Mouse (Mus musculus): ENCODE measurements around the gene Usp5. TPM values are rescaled to one million over a fixed set of nuclear protein-coding genes. Genes with fewer than 3 reads are reported as not detected.

Gene Usp5
- polyA plus RNA-seq, 1 experiment = 53.0 TPM

- Histone ChIP-seq H3K36me3 (ENCODE audit: control insufficient read depth, insufficient read depth, low read length) (no peaks in the 10 kb centered on the region), H3K4me3 (ENCODE audit: low read depth, low read length) (peak overlapping the region; percentile 55), H3K4me1 (ENCODE audit: control insufficient read depth, insufficient read depth, insufficient read length, low read length) (peaks cover 6% of the 10 kb centered on the region; the same call in 1 of the 2 replicates), H3K27ac (ENCODE audit: insufficient read depth, low read depth, low read length) (no peak overlapping the region), H3K27me3 (ENCODE audit: control insufficient read depth, insufficient read depth, low read length) (no peaks in the 10 kb centered on the region; the same call in 1 of the 2 replicates)
- 13% methylated on average over 6 of the region's 6 CpGs for WGBS
- TF ChIP-seq POLR2A (IDR thresholded peaks at IDR 0.05; ENCODE audit: low read depth, low read length) (no peak), CTCF (IDR thresholded peaks at IDR 0.05; ENCODE audit: extremely low read depth, insufficient read length, insufficient replicate concordance, low read depth, low read length) (no peak)
These were observed 46.8 kb downstream of the Usp5 start for GRCm38 (mm10) chr6:124782436-124782835.

GRCm38 (mm10) chr6:124780917-124781316, 48.4 kb downstream of the Usp5 start:
- Histone ChIP-seq H3K4me3 (ENCODE audit: low read depth, low read length) (no peak overlapping the region), H3K27me3 (ENCODE audit: control insufficient read depth, insufficient read depth, low read length) (no peaks in the 10 kb centered on the region; the same call in 1 of the 2 replicates), H3K36me3 (ENCODE audit: control insufficient read depth, insufficient read depth, low read length) (no peaks in the 10 kb centered on the region), H3K27ac (ENCODE audit: insufficient read depth, low read depth, low read length) (no peak overlapping the region), H3K4me1 (ENCODE audit: control insufficient read depth, insufficient read depth, insufficient read length, low read length) (peaks cover 6% of the 10 kb centered on the region; the same call in 1 of the 2 replicates)
- TF ChIP-seq POLR2A (IDR thresholded peaks at IDR 0.05; ENCODE audit: low read depth, low read length) (no peak), CTCF (IDR thresholded peaks at IDR 0.05; ENCODE audit: extremely low read depth, insufficient read length, insufficient replicate concordance, low read depth, low read length) (no peak)
- WGBS = 84% methylated on average over 7 of the region's 7 CpGs

GRCm38 (mm10) chr6:124779984-124780416, 49.3 kb downstream of the Usp5 start:
- Histone ChIP-seq H3K4me1 (ENCODE audit: control insufficient read depth, insufficient read depth, insufficient read length, low read length) (peaks cover 6% of the 10 kb centered on the region; the same call in 1 of the 2 replicates), H3K36me3 (ENCODE audit: control insufficient read depth, insufficient read depth, low read length) (no peaks in the 10 kb centered on the region), H3K4me3 (ENCODE audit: low read depth, low read length) (peak overlapping the region; percentile 55), H3K27me3 (ENCODE audit: control insufficient read depth, insufficient read depth, low read length) (no peaks in the 10 kb centered on the region; the same call in 1 of the 2 replicates), H3K27ac (ENCODE audit: insufficient read depth, low read depth, low read length) (no peak overlapping the region)
- whole genome bisulfite sequencing = 16% methylated on average over 10 of the region's 10 CpGs
- no peak for TF ChIP-seq POLR2A (IDR thresholded peaks at IDR 0.05; ENCODE audit: low read depth, low read length)

- TF ChIP-seq CTCF (IDR thresholded peaks at IDR 0.05; ENCODE audit: extremely low read depth, insufficient read length, insufficient replicate concordance, low read depth, low read length) = no peak
- TF ChIP-seq POLR2A (IDR thresholded peaks at IDR 0.05; ENCODE audit: low read depth, low read length) = no peak
- Histone ChIP-seq H3K27ac (ENCODE audit: insufficient read depth, low read depth, low read length) (no peak within 1 kb of the TSS), H3K36me3 (ENCODE audit: control insufficient read depth, insufficient read depth, low read length) (no peaks in the 10 kb centered on the region), H3K4me3 (ENCODE audit: low read depth, low read length) (peak within 1 kb of the TSS; percentile 55), H3K27me3 (ENCODE audit: control insufficient read depth, insufficient read depth, low read length) (no peaks in the 10 kb centered on the region; the same call in 1 of the 2 replicates), H3K4me1 (ENCODE audit: control insufficient read depth, insufficient read depth, insufficient read length, low read length) (peaks cover 6% of the 10 kb centered on the region; the same call in 1 of the 2 replicates)
- WGBS = 2% methylated on average over 23 of the region's 23 CpGs
These were observed 49.9 kb downstream of the Usp5 start, which contains the start of gene Lrrc23 for GRCm38 (mm10) chr6:124779222-124779983. TSS of gene Lrrc23 (minus strand) at chr6:124779727.

GRCm38 (mm10) chr6:124770511-124770910, 58.8 kb downstream of the Usp5 start:
- no peak for TF ChIP-seq POLR2A (IDR thresholded peaks at IDR 0.05; ENCODE audit: low read depth, low read length)
- no peak for TF ChIP-seq CTCF (IDR thresholded peaks at IDR 0.05; ENCODE audit: extremely low read depth, insufficient read length, insufficient replicate concordance, low read depth, low read length)
- Histone ChIP-seq H3K4me1 (ENCODE audit: control insufficient read depth, insufficient read depth, insufficient read length, low read length) (0 out of 2 replicates have a peak, but pooled peaks cover 3% of the 10 kb centered on the region), H3K27ac (ENCODE audit: insufficient read depth, low read depth, low read length) (no peak overlapping the region), H3K4me3 (ENCODE audit: low read depth, low read length) (no peak overlapping the region), H3K27me3 (ENCODE audit: control insufficient read depth, insufficient read depth, low read length) (peaks cover 13% of the 10 kb centered on the region), H3K36me3 (ENCODE audit: control insufficient read depth, insufficient read depth, low read length) (no peaks in the 10 kb centered on the region)
- WGBS = 92% methylated on average over 15 of the region's 15 CpGs

GRCm38 (mm10) chr6:124770013-124770412, 59.3 kb downstream of the Usp5 start:
- WGBS = 83% methylated on average over 7 of the region's 7 CpGs
- Histone ChIP-seq H3K4me3 (ENCODE audit: low read depth, low read length) (no peak overlapping the region), H3K27me3 (ENCODE audit: control insufficient read depth, insufficient read depth, low read length) (peaks cover 13% of the 10 kb centered on the region), H3K36me3 (ENCODE audit: control insufficient read depth, insufficient read depth, low read length) (no peaks in the 10 kb centered on the region), H3K27ac (ENCODE audit: insufficient read depth, low read depth, low read length) (no peak overlapping the region), H3K4me1 (ENCODE audit: control insufficient read depth, insufficient read depth, insufficient read length, low read length) (0 out of 2 replicates have a peak, but pooled peaks cover 3% of the 10 kb centered on the region)
- TF ChIP-seq CTCF (IDR thresholded peaks at IDR 0.05; ENCODE audit: extremely low read depth, insufficient read length, insufficient replicate concordance, low read depth, low read length) = no peak
- no peak for TF ChIP-seq POLR2A (IDR thresholded peaks at IDR 0.05; ENCODE audit: low read depth, low read length)

- H3K4me1 ChIP-seq (ENCODE audit: control insufficient read depth, insufficient read depth, insufficient read length, low read length) = 0 out of 2 replicates have a peak, but pooled peaks cover 3% of the 10 kb centered on the region
These were observed 60.1 kb downstream of the Usp5 start, which contains the start of gene Eno2 for GRCm38 (mm10) chr6:124769101-124769765. TSS of gene Eno2 (minus strand) at chr6:124769673.

More at GRCm38 (mm10) chr6:124769101-124769765, 60.1 kb downstream of the Usp5 start, which contains the start of gene Eno2:
- Histone ChIP-seq H3K27ac (ENCODE audit: insufficient read depth, low read depth, low read length) (no peak within 1 kb of the TSS), H3K36me3 (ENCODE audit: control insufficient read depth, insufficient read depth, low read length) (no peaks in the 10 kb centered on the region), H3K27me3 (ENCODE audit: control insufficient read depth, insufficient read depth, low read length) (peaks cover 13% of the 10 kb centered on the region), H3K4me3 (ENCODE audit: low read depth, low read length) (peak within 1 kb of the TSS; percentile 68)
- WGBS = 1% methylated on average over 53 of the region's 54 CpGs
- TF ChIP-seq CTCF (IDR thresholded peaks at IDR 0.05; ENCODE audit: extremely low read depth, insufficient read length, insufficient replicate concordance, low read depth, low read length) = no peak
